Mouse (Mus musculus) heart, embryonic 11.5 days (tissue): ENCODE data around the gene Ddc. TPM values are rescaled to one million over a fixed set of nuclear protein-coding genes. Genes with fewer than 3 reads are reported as not detected.

Experiments
- ATAC-seq: fragments of 200-750 bp; cut with Nextera tagmentation; replicated peaks from 2 replicates; pipeline ENCODE4 v1.8.0; 2017; ENCODE audit warnings: moderate library complexity; ENCODE audit not compliant: insufficient number of reproducible peaks, low FRiP score, low TSS enrichment
- H3K27ac ChIP-seq: fragments of 300-500 bp; sonication (generic); 2 replicates; pipeline ENCODE4 v1.5.1; 2014; ENCODE audit warnings: mild to moderate bottlenecking, low read depth, low read length
- H3K27me3 ChIP-seq: fragments of 300-500 bp; sonication (generic); 2 replicates; pipeline ENCODE4 v1.6.1; 2014; ENCODE audit warnings: mild to moderate bottlenecking, low read length, mixed read lengths; ENCODE audit not compliant: control insufficient read depth, insufficient read depth
- H3K36me3 ChIP-seq: fragments of 300-500 bp; sonication (generic); 2 replicates; pipeline ENCODE4 v1.6.1; 2014; ENCODE audit warnings: mild to moderate bottlenecking, low read length, moderate library complexity, mixed read lengths; ENCODE audit not compliant: control insufficient read depth, insufficient read depth
- H3K4me1 ChIP-seq: fragments of 300-500 bp; sonication (generic); 2 replicates; pipeline ENCODE4 v1.6.1; 2014; ENCODE audit warnings: low read length; ENCODE audit not compliant: control insufficient read depth, insufficient read depth
- H3K4me2 ChIP-seq: fragments of 300-500 bp; sonication (generic); 2 replicates; pipeline ENCODE4 v1.6.1; 2014; ENCODE audit warnings: mild to moderate bottlenecking, moderate library complexity
- H3K4me3 ChIP-seq: fragments of 300-500 bp; sonication (generic); 2 replicates; pipeline ENCODE4 v1.5.1; 2014; ENCODE audit warnings: low read depth, low read length
- H3K9ac ChIP-seq: fragments of 300-500 bp; sonication (generic); 2 replicates; pipeline ENCODE4 v1.6.1; 2014; ENCODE audit warnings: mild to moderate bottlenecking, low read depth, low read length, moderate library complexity
- H3K9me3 ChIP-seq: fragments of 300-500 bp; sonication (generic); replicated peaks from 2 replicates; pipeline ENCODE4 v1.6.1; 2016; ENCODE audit warnings: low read length; ENCODE audit not compliant: control insufficient read depth
- WGBS: fragments of 180-500 bp; shearing (Covaris S2); extraction: QIAGEN DNeasy Blood & Tissue Kit; methylation state at CpG from one replicate; pipeline ENCODE4 v1.1.7; 2014; ENCODE audit not compliant: insufficient replicate concordance; 5-methylcytosine and 5-hydroxymethylcytosine counted together
- polyA plus RNA-seq: library from polyadenylated mRNA; unstranded; fragments of >200 nt; fragmentation: Nextera tagmentation; extraction: Ambion mirVana; gene quantifications from 2 replicates; pipeline ENCODE4 v1.2.1, GENCODE M21; 2014

Ddc gene
- polyA plus RNA-seq, 1 experiment from 2014 or later: 39.7 TPM

DNA sequence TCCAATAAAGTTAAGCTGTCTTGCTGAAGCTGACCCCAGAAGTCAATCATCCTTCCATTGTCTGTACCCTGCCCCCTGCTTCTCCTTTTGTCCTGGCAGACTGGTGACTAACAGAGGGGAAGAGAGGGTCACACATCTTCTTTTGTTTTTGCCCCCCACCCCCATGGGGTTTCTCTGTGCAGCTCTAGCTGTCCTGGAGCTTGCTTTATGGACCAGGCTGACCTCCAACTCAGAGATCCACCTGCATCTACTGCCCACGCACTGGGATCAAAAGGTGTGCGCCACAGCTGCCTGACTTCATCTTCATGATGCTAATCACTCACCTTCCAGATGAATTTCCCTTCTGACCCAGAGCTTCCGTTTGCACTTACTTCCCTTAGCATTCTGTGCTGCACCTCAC, 26.0 kb upstream of the Ddc start:
- Histone ChIP-seq H3K27me3 (no peaks in the 10 kb centered on the region), H3K4me2 (no peak overlapping the region), H3K9me3 (no peaks in the 10 kb centered on the region), H3K27ac (no peak overlapping the region), H3K4me3 (no peak overlapping the region), H3K4me1 (no peaks in the 10 kb centered on the region; the same call in 1 of the 2 replicates), H3K36me3 (no peaks in the 10 kb centered on the region), H3K9ac (no peak overlapping the region)
- WGBS: 75% methylated on average over 3 of the region's 3 CpGs
- ATAC-seq: no peak

DNA sequence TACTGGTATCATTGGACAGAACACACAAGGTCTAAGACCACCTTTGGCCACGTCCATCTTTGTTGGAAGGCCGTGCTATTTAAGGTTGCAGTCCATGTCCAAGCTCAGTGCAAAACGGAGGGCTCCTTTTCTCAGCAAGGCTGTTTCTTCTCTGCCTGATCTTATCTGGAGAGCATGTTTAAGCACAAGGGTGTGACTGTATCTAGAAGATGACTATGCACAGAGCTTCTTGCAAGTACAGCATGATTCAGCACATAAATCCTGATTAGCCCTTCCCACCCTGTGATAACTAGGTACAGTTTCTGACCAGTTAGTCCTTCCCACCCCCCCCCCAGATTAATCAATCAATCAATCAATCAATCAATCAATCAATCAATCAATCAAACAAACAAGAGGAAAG, 25.4 kb upstream of the Ddc start:
- no peak overlapping the region for H3K4me2 ChIP-seq
- no peaks in the 10 kb centered on the region for H3K9me3 ChIP-seq
- no peaks in the 10 kb centered on the region for H3K36me3 ChIP-seq
- no peak overlapping the region for H3K9ac ChIP-seq
- H3K4me1 ChIP-seq: no peaks in the 10 kb centered on the region; the same call in 1 of the 2 replicates
- ATAC-seq: peak; percentile 82
- H3K27me3 ChIP-seq: no peaks in the 10 kb centered on the region
- 61% methylated on average over 3 of the region's 3 CpGs for WGBS
- H3K4me3 ChIP-seq: no peak overlapping the region
- no peak overlapping the region for H3K27ac ChIP-seq

DNA sequence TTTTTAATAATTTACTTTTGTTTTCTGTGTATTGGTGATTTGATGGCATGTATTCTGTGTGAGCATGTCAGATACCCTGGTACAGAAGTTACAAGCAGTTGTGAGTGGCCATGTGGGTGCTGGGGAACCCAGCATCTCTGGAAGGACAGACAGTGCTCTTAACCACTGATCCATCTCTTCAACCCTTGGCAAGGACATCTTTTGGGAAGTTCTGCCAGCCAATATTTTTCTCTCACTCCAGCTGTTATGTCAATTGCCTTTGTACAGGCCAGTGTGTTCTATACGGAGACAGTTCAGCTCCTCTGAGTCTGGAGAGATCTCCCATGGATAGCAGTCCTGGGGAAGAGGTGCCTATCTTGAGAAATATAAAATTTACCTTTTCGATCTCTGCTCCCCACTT, 24.2 kb upstream of the Ddc start:
- H3K9me3 ChIP-seq: no peaks in the 10 kb centered on the region
- no peak overlapping the region for H3K4me2 ChIP-seq
- H3K4me3 ChIP-seq: no peak overlapping the region
- no peak for ATAC-seq
- H3K9ac ChIP-seq: no peak overlapping the region
- 85% methylated on average over 2 of the region's 2 CpGs for WGBS
- no peak overlapping the region for H3K27ac ChIP-seq
- H3K4me1 ChIP-seq: no peaks in the 10 kb centered on the region; the same call in 1 of the 2 replicates
- no peaks in the 10 kb centered on the region for H3K27me3 ChIP-seq
- no peaks in the 10 kb centered on the region for H3K36me3 ChIP-seq

DNA sequence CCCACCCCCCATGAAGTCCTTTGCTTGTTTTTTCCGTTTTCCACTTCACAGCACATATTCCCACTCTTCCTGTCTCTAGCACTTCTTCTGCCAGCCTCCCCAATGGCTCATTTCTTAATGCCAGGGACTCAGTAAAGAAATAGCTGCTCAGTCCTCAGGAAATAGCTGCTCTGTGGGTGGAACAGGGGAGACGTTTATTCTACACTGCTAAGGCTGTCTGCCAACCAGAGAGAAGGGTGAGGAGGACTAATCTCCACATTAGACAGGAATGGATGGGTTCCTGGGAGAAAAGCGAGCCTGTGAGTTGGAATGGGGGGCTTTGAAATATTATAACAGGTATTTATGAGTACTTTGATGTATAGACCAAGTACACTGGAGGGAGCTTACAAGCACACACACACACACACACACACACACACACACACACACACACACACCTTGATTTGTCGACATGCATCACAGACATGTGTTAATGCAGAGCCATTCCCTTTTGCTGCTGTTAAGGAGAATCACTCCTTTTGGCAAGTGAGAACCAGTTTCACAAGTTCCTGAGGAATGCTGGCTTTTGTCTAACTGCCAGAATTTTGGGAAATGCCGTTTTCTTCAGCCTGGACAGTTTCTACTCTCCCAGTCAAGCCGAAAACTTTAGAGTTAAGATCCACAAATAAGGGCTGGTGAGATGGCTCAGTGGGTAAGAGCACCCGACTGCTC, 9.9 kb upstream of the Ddc start:
- Histone ChIP-seq H3K9me3 (no peaks in the 10 kb centered on the region), H3K36me3 (no peaks in the 10 kb centered on the region), H3K27me3 (no peaks in the 10 kb centered on the region), H3K27ac (no peak overlapping the region), H3K4me2 (no peak overlapping the region), H3K4me1 (no peaks in the 10 kb centered on the region), H3K4me3 (no peak overlapping the region), H3K9ac (no peak overlapping the region)
- 58% methylated on average over 7 of the region's 7 CpGs for WGBS
- no peak for ATAC-seq

DNA sequence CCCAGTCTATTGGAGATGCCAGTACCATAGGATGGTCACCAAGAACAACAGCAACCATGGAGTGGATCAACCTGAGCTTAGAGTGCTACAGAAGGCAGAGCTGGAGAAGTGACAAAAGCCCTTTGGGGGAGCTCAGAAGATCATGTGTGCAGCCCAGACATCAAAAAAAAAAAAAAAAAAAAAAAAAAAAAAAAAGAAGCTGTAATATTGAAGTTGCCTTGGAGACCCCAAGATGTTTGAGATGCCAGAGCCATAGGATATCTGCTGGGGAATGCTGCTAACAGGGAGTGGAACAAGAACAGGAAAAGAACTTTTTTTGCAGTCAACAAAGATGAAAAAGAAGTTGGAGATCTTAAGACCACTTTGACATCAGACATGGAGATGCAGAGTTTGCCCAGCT, 7.6 kb upstream of the Ddc start:
- Histone ChIP-seq H3K27me3 (no peaks in the 10 kb centered on the region), H3K4me1 (peaks cover 8% of the 10 kb centered on the region), H3K36me3 (no peaks in the 10 kb centered on the region), H3K27ac (no peak overlapping the region), H3K9ac (no peak overlapping the region), H3K4me2 (no peak overlapping the region), H3K9me3 (no peaks in the 10 kb centered on the region), H3K4me3 (no peak overlapping the region)
- ATAC-seq: no peak

DNA sequence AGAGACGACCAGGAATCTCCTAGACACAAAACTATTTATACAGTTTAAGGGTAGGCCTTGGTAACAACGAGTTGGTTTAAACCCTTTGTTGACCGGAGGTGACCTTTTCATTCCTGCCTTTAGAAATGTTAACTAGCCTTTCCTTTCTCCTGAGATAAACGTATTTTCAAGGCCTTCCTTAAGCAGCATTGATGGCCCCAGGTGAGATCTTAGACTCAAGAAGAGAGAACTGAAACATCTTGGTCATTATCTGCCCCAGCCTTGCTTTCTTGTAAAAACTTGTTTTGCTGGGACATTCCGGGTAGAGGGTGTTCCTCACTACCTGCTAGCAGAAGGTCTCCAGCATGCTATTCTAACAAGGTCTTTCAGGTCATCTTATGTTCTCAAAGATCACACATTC, 7.1 kb upstream of the Ddc start:
- Histone ChIP-seq H3K27ac (no peak overlapping the region), H3K4me2 (no peak overlapping the region), H3K27me3 (no peaks in the 10 kb centered on the region), H3K9ac (no peak overlapping the region), H3K9me3 (no peaks in the 10 kb centered on the region), H3K4me1 (peaks cover 8% of the 10 kb centered on the region), H3K4me3 (no peak overlapping the region), H3K36me3 (no peaks in the 10 kb centered on the region)
- 69% methylated on average over 5 of the region's 5 CpGs for WGBS
- no peak for ATAC-seq

DNA sequence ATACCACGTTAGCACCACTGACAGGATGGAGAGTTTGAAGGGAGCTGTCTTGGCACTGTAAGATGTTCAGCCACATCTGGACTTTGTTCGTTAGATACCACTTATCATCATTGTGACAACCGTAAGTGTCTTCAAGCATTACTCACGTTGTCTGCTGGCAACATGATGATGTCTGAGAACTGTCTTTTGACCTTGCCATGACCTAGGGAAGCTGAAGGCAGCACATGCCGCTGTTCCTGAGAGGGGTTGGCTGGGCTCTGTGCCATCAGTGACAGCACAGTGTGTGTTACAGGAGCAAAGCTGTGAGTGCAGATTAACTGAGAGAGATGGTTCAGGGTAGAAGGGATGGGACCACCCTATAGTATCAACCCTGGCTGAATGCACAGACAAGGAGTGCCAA, 3.6 kb upstream of the Ddc start:
- 17% methylated on average over 5 of the region's 5 CpGs for WGBS

DNA sequence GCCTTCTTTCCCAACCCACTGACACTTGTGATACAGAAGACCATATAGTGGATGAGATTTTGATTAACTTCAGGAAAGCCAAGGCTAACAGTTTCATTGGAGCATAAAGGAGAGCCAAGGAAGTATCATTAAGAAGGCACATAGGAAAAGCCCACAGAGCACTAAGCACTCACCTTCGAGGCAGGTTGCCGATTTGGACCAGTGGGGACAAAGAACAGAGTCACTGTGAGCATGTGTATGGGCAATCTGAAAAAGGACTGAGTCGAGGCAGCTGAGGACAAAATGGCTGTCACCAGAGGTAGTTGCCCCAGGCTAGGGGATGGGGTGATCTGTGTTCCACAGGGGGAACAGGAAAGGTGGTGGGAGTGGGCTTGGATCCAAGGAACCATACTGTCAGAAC, 552 bp upstream of the Ddc start:
- peaks cover 8% of the 10 kb centered on the region for H3K4me1 ChIP-seq
- H3K9me3 ChIP-seq: no peaks in the 10 kb centered on the region
- no peak overlapping the region for H3K9ac ChIP-seq
- H3K27ac ChIP-seq: peak overlapping the region; percentile 57; the same call in 1 of the 2 replicates
- no peaks in the 10 kb centered on the region for H3K27me3 ChIP-seq
- H3K4me3 ChIP-seq: no peak overlapping the region
- H3K4me2 ChIP-seq: no peak overlapping the region
- no peak for ATAC-seq
- H3K36me3 ChIP-seq: no peaks in the 10 kb centered on the region
- 85% methylated on average over 3 of the region's 3 CpGs for WGBS

More for the DNA sequence above, 3.6 kb upstream of the Ddc start:
- ATAC-seq: peak; percentile 90
- Histone ChIP-seq H3K27ac (peak overlapping the region; percentile 78), H3K36me3 (no peaks in the 10 kb centered on the region), H3K9me3 (no peaks in the 10 kb centered on the region), H3K9ac (no peak overlapping the region), H3K27me3 (no peaks in the 10 kb centered on the region), H3K4me3 (no peak overlapping the region), H3K4me2 (no peak overlapping the region), H3K4me1 (peaks cover 8% of the 10 kb centered on the region)

DNA sequence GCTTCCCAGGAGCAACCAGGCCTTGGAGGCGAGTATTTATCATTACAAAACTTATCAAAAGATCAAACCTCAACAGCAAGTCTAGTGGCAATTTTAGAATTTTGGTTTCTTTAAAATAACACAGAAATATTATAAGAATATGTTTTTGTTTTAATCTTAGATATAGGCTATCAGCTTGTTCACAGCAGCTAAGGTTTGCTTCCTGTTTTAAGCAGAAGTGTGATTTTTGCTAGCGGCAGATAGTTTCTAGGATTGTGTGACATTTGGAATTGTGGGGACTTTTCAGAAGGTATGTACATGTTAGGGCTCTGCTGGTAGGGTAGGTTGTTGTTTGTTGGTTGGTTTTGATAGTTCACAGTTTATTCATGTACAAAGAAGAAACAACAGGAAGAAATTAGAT, 2.5 kb downstream of the Ddc start:
- Histone ChIP-seq H3K9me3 (no peaks in the 10 kb centered on the region; the same call in 1 of the 2 replicates), H3K4me1 (no peaks in the 10 kb centered on the region), H3K4me2 (no peak overlapping the region), H3K4me3 (no peak overlapping the region), H3K27ac (no peak overlapping the region), H3K27me3 (no peaks in the 10 kb centered on the region), H3K36me3 (no peaks in the 10 kb centered on the region), H3K9ac (no peak overlapping the region)
- no peak for ATAC-seq
- 80% methylated on average over 2 of the region's 2 CpGs for WGBS
